Mouse (Mus musculus) v-Abl transformed pro-B cells (cell line): ENCODE measurements around the gene Mtch2.
"Not testable (repeated sequence)": the region's sequence is repeated elsewhere in the genome, so short reads cannot be mapped to it uniquely, and the experiment has no call there.

Experiments
- in situ Hi-C, 2 experiments: fragments of 400-800 bp; cut with MboI; formaldehyde crosslinking; loops; one replicate each; pipeline ENCODE4 v1.15.1; 2025; ENCODE audit not compliant: unreplicated experiment in 2 of 2

Mtch2 gene

GRCm38 (mm10) chr2:90861486-90861885 lies 14.5 kb downstream of the Mtch2 start:
- in situ Hi-C loops, result loop anchor here (5.0 to 25.0 kb wide), 4 partner anchors 196 to 626 kb away; no protein-coding TSS in a partner anchor

GRCm38 (mm10) chr2:90864184-90864583 lies 17.2 kb downstream of the Mtch2 start:
- in situ Hi-C loops, result loop anchor here (5.0 to 25.0 kb wide), 4 partner anchors 193 to 623 kb away; no protein-coding TSS in a partner anchor

GRCm38 (mm10) chr2:90866524-90866923 lies 19.6 kb downstream of the Mtch2 start:
- in situ Hi-C loops, result loop anchor here (5.0 to 25.0 kb wide), 5 partner anchors 196 to 621 kb away; no protein-coding TSS in a partner anchor

GRCm38 (mm10) chr2:90870136-90870601 lies 23.2 kb downstream of the Mtch2 start:
- in situ Hi-C loops, result loop anchor here in 1 of 2 experiments (25.0 kb wide), 1 partner anchor 617 kb away; no protein-coding TSS in a partner anchor

GRCm38 (mm10) chr2:90871180-90871961 lies 24.4 kb downstream of the Mtch2 start:
- in situ Hi-C loops, result loop anchor here in 1 of 2 experiments (25.0 kb wide), 1 partner anchor 616 kb away; no protein-coding TSS in a partner anchor

GRCm38 (mm10) chr2:90874025-90874424 lies 27.1 kb downstream of the Mtch2 start:
- in situ Hi-C loops, result loop anchor here in 1 of 2 experiments (25.0 kb wide), 1 partner anchor 613 kb away; no protein-coding TSS in a partner anchor

- in situ Hi-C loops, result no loop called here
Measured at GRCm38 (mm10) chr2:90875239-90875638, 28.3 kb downstream of the Mtch2 start.

- in situ Hi-C loops, result no loop called here
Measured at GRCm38 (mm10) chr2:90877584-90878259, 30.8 kb downstream of the Mtch2 start.

GRCm38 (mm10) chr2:90879419-90879818 lies 32.5 kb downstream of the Mtch2 start:
- in situ Hi-C loops, result no loop called here

GRCm38 (mm10) chr2:90880144-90880785 lies 33.3 kb downstream of the Mtch2 start:
- in situ Hi-C loops, result no loop called here

GRCm38 (mm10) chr2:90881824-90882223 lies 34.9 kb downstream of the Mtch2 start:
- in situ Hi-C loops, result no loop called here

- in situ Hi-C loops, result no loop called here
Measured at GRCm38 (mm10) chr2:90885218-90886041, 38.5 kb downstream of the Mtch2 start, which contains the start of gene C1qtnf4. C1qtnf4 (plus strand) TSS chr2:90885860.

- in situ Hi-C loops, result no loop called here
Measured at GRCm38 (mm10) chr2:90886436-90886835, 39.5 kb downstream of the Mtch2 start.

GRCm38 (mm10) chr2:90887627-90888026 lies 40.7 kb downstream of the Mtch2 start:
- in situ Hi-C loops, result no loop called here

GRCm38 (mm10) chr2:90889550-90890548 lies 42.9 kb downstream of the Mtch2 start:
- in situ Hi-C loops, result no loop called here

- in situ Hi-C loops, result no loop called here
Measured at GRCm38 (mm10) chr2:90893673-90894298, 46.8 kb downstream of the Mtch2 start.

- in situ Hi-C loops, result not testable (repeated sequence)
Measured at GRCm38 (mm10) chr2:90894299-90894677, 47.3 kb downstream of the Mtch2 start.

GRCm38 (mm10) chr2:90903398-90903797 lies 56.4 kb downstream of the Mtch2 start:
- in situ Hi-C loops, result no loop called here
